Mouse (Mus musculus) right cerebral cortex, postnatal 10 days (tissue): ENCODE measurements at regions not wholly inside any gene's neighbourhood (a gene's known extent, or its start where the extent isn't known, plus 50 kb on each side); places are given as distances from the start of the nearest gene placed in this dataset.
"Not testable (repeated sequence)": the region's sequence is repeated elsewhere in the genome, so short reads cannot be mapped to it uniquely, and the experiment has no call there.

Source experiments
- DNase-seq, 2 experiments: peaks; one replicate each; pipeline ENCODE4 v3.0.0; 2021; ENCODE audit warnings: low spot score in 2 of 2

- DNase-seq, result no peak
Observed at GRCm38 (mm10) chr14:73453164-73453563, 56.7 kb upstream of the Med4 start.

- DNase-seq, result no peak
Observed at GRCm38 (mm10) chr14:73452321-73453082, 57.3 kb upstream of the Med4 start.

GRCm38 (mm10) chr14:73451291-73452045 is 58.4 kb upstream of the Med4 start:
- no peak for DNase-seq

GRCm38 (mm10) chr14:73449901-73450495 is 59.8 kb upstream of the Med4 start:
- no peak for DNase-seq

GRCm38 (mm10) chr14:73449111-73449510 is 60.7 kb upstream of the Med4 start:
- no peak for DNase-seq

- DNase-seq, result no peak
Observed at GRCm38 (mm10) chr14:73445508-73446256, 60.6 kb upstream of the Itm2b start.

GRCm38 (mm10) chr14:73444733-73445132 is 59.6 kb upstream of the Itm2b start:
- no peak for DNase-seq

GRCm38 (mm10) chr14:73441951-73442716 is 57.0 kb upstream of the Itm2b start:
- peak; percentile 29 to 40 for DNase-seq

GRCm38 (mm10) chr14:73441206-73441950 is 56.3 kb upstream of the Itm2b start:
- DNase-seq, result not testable (repeated sequence)

GRCm38 (mm10) chr14:73439802-73440309 is 54.8 kb upstream of the Itm2b start:
- DNase-seq, result no peak

- DNase-seq, result no peak
Observed at GRCm38 (mm10) chr14:73435839-73436238, 50.8 kb upstream of the Itm2b start.
